Mouse (Mus musculus): ENCODE data around the gene Kcne3.

The Kcne3 gene

GRCm38 (mm10) chr7:100176269-100176668 is at the start of gene Kcne3:
TSS of gene Kcne3 (plus strand) at chr7:100176502.
- DNase-seq (ENCODE audit: low spot score) = no peak

GRCm38 (mm10) chr7:100126514-100126913 is 49.8 kb upstream of the Kcne3 start:
- no peak for DNase-seq (ENCODE audit: low spot score)

GRCm38 (mm10) chr7:100128262-100129041 is 47.9 kb upstream of the Kcne3 start:
- no peak for DNase-seq (ENCODE audit: low spot score)

- DNase-seq (ENCODE audit: low spot score) = no peak
These were observed 45.7 kb upstream of the Kcne3 start for GRCm38 (mm10) chr7:100130592-100130991.

GRCm38 (mm10) chr7:100132379-100132778 is 43.9 kb upstream of the Kcne3 start:
- DNase-seq (ENCODE audit: low spot score) = no peak

- DNase-seq (ENCODE audit: low spot score) = no peak
These were observed 39.3 kb upstream of the Kcne3 start for GRCm38 (mm10) chr7:100137038-100137437.

GRCm38 (mm10) chr7:100138075-100138474 is 38.2 kb upstream of the Kcne3 start:
- DNase-seq (ENCODE audit: low spot score) = no peak

- no peak for DNase-seq (ENCODE audit: low spot score)
These were observed 35.7 kb upstream of the Kcne3 start for GRCm38 (mm10) chr7:100140591-100140990.

GRCm38 (mm10) chr7:100148586-100148985 is 27.7 kb upstream of the Kcne3 start:
- no peak for DNase-seq (ENCODE audit: low spot score)

GRCm38 (mm10) chr7:100150086-100150485 is 26.2 kb upstream of the Kcne3 start:
- DNase-seq (ENCODE audit: low spot score) = no peak

- no peak for DNase-seq (ENCODE audit: low spot score)
These were observed 25.7 kb upstream of the Kcne3 start for GRCm38 (mm10) chr7:100150626-100151025.

- no peak for DNase-seq (ENCODE audit: low spot score)
These were observed 18.6 kb upstream of the Kcne3 start for GRCm38 (mm10) chr7:100157669-100158068.

- DNase-seq (ENCODE audit: low spot score) = peak; percentile 70
These were observed 17.0 kb upstream of the Kcne3 start, which contains the start of gene Lipt2 for GRCm38 (mm10) chr7:100159105-100159841. TSS of gene Lipt2 (plus strand) at chr7:100159277.

GRCm38 (mm10) chr7:100160006-100160405 is 16.3 kb upstream of the Kcne3 start:
- no peak for DNase-seq (ENCODE audit: low spot score)

- DNase-seq (ENCODE audit: low spot score) = no peak
These were observed 12.8 kb upstream of the Kcne3 start for GRCm38 (mm10) chr7:100163506-100163905.

GRCm38 (mm10) chr7:100168654-100169053 is 7.6 kb upstream of the Kcne3 start:
- no peak for DNase-seq (ENCODE audit: low spot score)

- no peak for DNase-seq (ENCODE audit: low spot score)
These were observed 5.5 kb upstream of the Kcne3 start for GRCm38 (mm10) chr7:100170756-100171155.

- peak; percentile 22 for DNase-seq (ENCODE audit: low spot score)
These were observed 2.0 kb downstream of the Kcne3 start for GRCm38 (mm10) chr7:100178016-100178890.

GRCm38 (mm10) chr7:100178891-100179233 is 2.6 kb downstream of the Kcne3 start:
- DNase-seq (ENCODE audit: low spot score) = no peak

GRCm38 (mm10) chr7:100179394-100179793 is 3.1 kb downstream of the Kcne3 start:
- DNase-seq (ENCODE audit: low spot score) = no peak

GRCm38 (mm10) chr7:100179836-100180407 is 3.6 kb downstream of the Kcne3 start:
- DNase-seq (ENCODE audit: low spot score) = no peak

GRCm38 (mm10) chr7:100181176-100181575 is 4.9 kb downstream of the Kcne3 start:
- no peak for DNase-seq (ENCODE audit: low spot score)
